In the genomic region with DNA sequence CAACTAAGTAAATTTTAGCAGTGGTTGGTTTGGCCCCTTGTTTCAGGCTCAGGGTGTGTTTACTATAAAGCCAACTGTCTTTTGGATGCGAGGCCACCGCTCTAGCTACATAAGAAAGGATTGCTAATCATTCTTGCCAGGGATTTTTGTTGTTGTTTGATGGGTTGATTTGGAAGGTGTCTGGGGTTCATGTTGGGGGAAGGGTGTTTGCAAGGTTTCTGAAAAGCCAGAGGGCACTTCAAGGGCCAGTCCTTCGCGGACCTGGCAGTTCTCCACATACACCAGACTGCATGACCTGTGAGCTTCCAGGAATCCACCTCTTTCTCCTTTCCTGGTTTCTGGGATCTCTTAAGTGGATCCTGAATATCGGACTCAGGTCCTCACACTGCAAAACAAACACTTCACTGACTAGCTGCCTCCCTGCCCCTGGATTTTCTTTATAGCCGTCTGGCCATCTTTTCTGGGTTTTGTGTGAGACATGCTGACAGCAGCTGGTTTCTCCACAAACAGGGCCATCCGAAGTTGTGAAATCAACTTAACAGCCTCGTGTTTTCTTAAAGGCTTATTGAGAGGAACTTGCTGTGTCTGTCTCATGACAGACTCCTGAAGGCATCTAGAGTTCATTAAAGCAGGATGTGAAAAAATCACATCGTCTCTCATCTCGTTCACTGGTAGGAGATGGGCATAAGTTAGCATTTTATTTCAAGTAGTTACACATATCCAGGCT, we compare ENCODE assay signal across 13 mouse cellular contexts.
DNase-seq lines count a peak whose midpoint lies in the region; ATAC-seq and TF ChIP-seq lines count a peak whose summit lies in the region.
"Had no signal": no experiment of that assay in that cellular context is flagged by ENCODE, and none has a peak within 500 bp of the region (broad histone marks: within the 10 kb centered on the region; RNA-seq: fewer than 3 reads in every experiment).

No protein-coding gene starts in this region.

- no peaks in the 10 kb centered on the region for H3K36me3 ChIP-seq in forebrain, postnatal 0 days (ENCODE audit: insufficient read depth)
- H3K36me3 ChIP-seq in forebrain, embryonic 16.5 days (ENCODE audit: control insufficient read depth, insufficient read depth): no peaks in the 10 kb centered on the region
- H3K36me3 ChIP-seq in heart, postnatal 0 days (replicated peaks; ENCODE audit: control insufficient read depth, insufficient read depth, low read length): no peaks in the 10 kb centered on the region
- no peaks in the 10 kb centered on the region; the same call in 1 of the 2 replicates for H3K36me3 ChIP-seq in hindbrain, embryonic 14.5 days (replicated peaks; ENCODE audit: control insufficient read depth, insufficient read depth)
- H3K36me3 ChIP-seq: liver, embryonic 15.5 days had no signal

- H3K9ac ChIP-seq in forebrain, postnatal 0 days: no peak overlapping the region
- H3K9ac ChIP-seq in forebrain, embryonic 16.5 days (replicated peaks; ENCODE audit: low read depth, low read length): no peak overlapping the region
- no peak overlapping the region for H3K9ac ChIP-seq in heart, postnatal 0 days (replicated peaks; ENCODE audit: low read depth, low read length)
- H3K9ac ChIP-seq in hindbrain, embryonic 14.5 days: no peak overlapping the region
- H3K9ac ChIP-seq: liver, embryonic 15.5 days had no signal

- no peaks in the 10 kb centered on the region for H3K27me3 ChIP-seq in forebrain, postnatal 0 days (ENCODE audit: insufficient read depth, low read length)
- no peaks in the 10 kb centered on the region for H3K27me3 ChIP-seq in forebrain, embryonic 16.5 days (replicated peaks; ENCODE audit: control insufficient read depth, insufficient read depth, low read length)
- H3K27me3 ChIP-seq in heart, postnatal 0 days (ENCODE audit: control insufficient read depth, insufficient read depth, low read length): no peaks in the 10 kb centered on the region
- no peaks in the 10 kb centered on the region for H3K27me3 ChIP-seq in hindbrain, embryonic 14.5 days (ENCODE audit: control insufficient read depth, insufficient read depth, low read length)
- H3K27me3 ChIP-seq: liver, embryonic 15.5 days had no signal

- H3K9me3 ChIP-seq in forebrain, postnatal 0 days (ENCODE audit: low read length): no peaks in the 10 kb centered on the region
- H3K9me3 ChIP-seq in forebrain, embryonic 16.5 days (ENCODE audit: control insufficient read depth, low read length): no peaks in the 10 kb centered on the region
- no peaks in the 10 kb centered on the region for H3K9me3 ChIP-seq in heart, postnatal 0 days (replicated peaks; ENCODE audit: control insufficient read depth, low read length)
- no peaks in the 10 kb centered on the region for H3K9me3 ChIP-seq in hindbrain, embryonic 14.5 days (ENCODE audit: control insufficient read depth, low read length)
- H3K9me3 ChIP-seq: liver, embryonic 15.5 days had no signal

- WGBS in forebrain, postnatal 0 days: 39% methylated on average over 10 of the region's 10 CpGs
- WGBS in forebrain, embryonic 16.5 days: 51% methylated on average over 10 of the region's 10 CpGs
- 32% methylated on average over 10 of the region's 10 CpGs for WGBS in heart, postnatal 0 days
- 44% methylated on average over 10 of the region's 10 CpGs for WGBS in hindbrain, embryonic 14.5 days

- peaks cover 6% of the 10 kb centered on the region; the same call in 1 of the 2 replicates for H3K4me1 ChIP-seq in forebrain, postnatal 0 days (ENCODE audit: insufficient read depth)
- H3K4me1 ChIP-seq in forebrain, embryonic 16.5 days (replicated peaks; ENCODE audit: control insufficient read depth, insufficient read depth, low read length): peaks cover 9% of the 10 kb centered on the region
- peaks cover 15% of the 10 kb centered on the region for H3K4me1 ChIP-seq in heart, postnatal 0 days (ENCODE audit: control insufficient read depth, insufficient read depth)
- H3K4me1 ChIP-seq in hindbrain, embryonic 14.5 days (replicated peaks; ENCODE audit: control insufficient read depth, insufficient read depth, low read length): peaks cover 7% of the 10 kb centered on the region; the same call in 1 of the 2 replicates
- H3K4me1 ChIP-seq: liver, embryonic 15.5 days had no signal

- peak; percentile 12 for DNase-seq in forebrain, postnatal 0 days
- peak; percentile 38 for DNase-seq in layer of hippocampus, adult 9-11 months
- DNase-seq in layer of hippocampus, postnatal 25 days (ENCODE audit: extremely low spot score in 1 of 2, low spot score in 1 of 2): no peak
- peak; percentile 73 for DNase-seq in NIH3T3 (ENCODE audit: low read depth)
- peak; percentile 36 for DNase-seq in heart, postnatal 0 days (ENCODE audit: low spot score)
- DNase-seq in frontal cortex, postnatal 10 days (ENCODE audit: low spot score in 2 of 2): no peak
- DNase-seq in hindbrain, embryonic 14.5 days (ENCODE audit: low spot score): no peak
- DNase-seq: B cell, adult 2 months; gastrocnemius, postnatal 10 days; layer of hippocampus, postnatal 36 days; right cerebral cortex, postnatal 25 days had no signal

- no peak overlapping the region for H3K4me2 ChIP-seq in forebrain, postnatal 0 days (ENCODE audit: low read depth)
- H3K4me2 ChIP-seq in forebrain, embryonic 16.5 days (ENCODE audit: low read length): no peak overlapping the region
- H3K4me2 ChIP-seq in heart, postnatal 0 days (ENCODE audit: low read depth, low read length): no peak overlapping the region
- no peak overlapping the region for H3K4me2 ChIP-seq in hindbrain, embryonic 14.5 days (replicated peaks)
- H3K4me2 ChIP-seq: liver, embryonic 15.5 days had no signal

- ATAC-seq in forebrain, postnatal 0 days: peak; percentile 61; the same call in 1 of the 2 replicates
- ATAC-seq in forebrain, embryonic 16.5 days: no peak
- no peak for ATAC-seq in heart, postnatal 0 days (ENCODE audit: insufficient read depth, low read depth)
- no peak for ATAC-seq in hindbrain, embryonic 14.5 days (ENCODE audit: low FRiP score)

- H3K4me3 ChIP-seq in forebrain, postnatal 0 days (ENCODE audit: low read depth, low read length): no peak overlapping the region
- H3K4me3 ChIP-seq in forebrain, embryonic 16.5 days (replicated peaks; ENCODE audit: low read length): no peak overlapping the region
- H3K4me3 ChIP-seq in heart, postnatal 0 days (ENCODE audit: low read depth, low read length): no peak overlapping the region
- H3K4me3 ChIP-seq in hindbrain, embryonic 14.5 days (replicated peaks; ENCODE audit: low read length): no peak overlapping the region
- H3K4me3 ChIP-seq: liver, embryonic 15.5 days had no signal

- no peak for TF ChIP-seq EP300 in heart, postnatal 0 days (IDR thresholded peaks at IDR 0.05; ENCODE audit: low read depth)

- no peak overlapping the region for H3K27ac ChIP-seq in forebrain, postnatal 0 days (ENCODE audit: low read depth, low read length)
- no peak overlapping the region for H3K27ac ChIP-seq in forebrain, embryonic 16.5 days (ENCODE audit: low read length)
- H3K27ac ChIP-seq in heart, postnatal 0 days (ENCODE audit: low read depth): peak overlapping the region; percentile 28
- no peak overlapping the region for H3K27ac ChIP-seq in hindbrain, embryonic 14.5 days
- H3K27ac ChIP-seq: liver, embryonic 15.5 days had no signal

- TF ChIP-seq CTCF in forebrain, postnatal 0 days (IDR thresholded peaks at IDR 0.05; ENCODE audit: low read depth): no peak
- no peak for TF ChIP-seq CTCF in heart, postnatal 0 days (IDR thresholded peaks at IDR 0.05; ENCODE audit: low read depth)

Comparison
In these comparisons a context has a peak if more than half of its experiments do, and no peak if none do; other contexts are left out.
1. DNase-seq: peak in forebrain, postnatal 0 days (single experiment), layer of hippocampus, adult 9-11 months (single experiment), NIH3T3 (single experiment) and heart, postnatal 0 days (single experiment); none in layer of hippocampus, postnatal 25 days (0 of 2), frontal cortex, postnatal 10 days (0 of 2) and hindbrain, embryonic 14.5 days (single experiment).